Mouse (Mus musculus): Measurements from ENCODE around the gene Specc1. TPM values are rescaled to one million over a fixed set of nuclear protein-coding genes. Genes with fewer than 3 reads are reported as not detected.

Gene Specc1
- polyA plus RNA-seq, 1 experiment from 2014 or later = 9.2 TPM

DNA sequence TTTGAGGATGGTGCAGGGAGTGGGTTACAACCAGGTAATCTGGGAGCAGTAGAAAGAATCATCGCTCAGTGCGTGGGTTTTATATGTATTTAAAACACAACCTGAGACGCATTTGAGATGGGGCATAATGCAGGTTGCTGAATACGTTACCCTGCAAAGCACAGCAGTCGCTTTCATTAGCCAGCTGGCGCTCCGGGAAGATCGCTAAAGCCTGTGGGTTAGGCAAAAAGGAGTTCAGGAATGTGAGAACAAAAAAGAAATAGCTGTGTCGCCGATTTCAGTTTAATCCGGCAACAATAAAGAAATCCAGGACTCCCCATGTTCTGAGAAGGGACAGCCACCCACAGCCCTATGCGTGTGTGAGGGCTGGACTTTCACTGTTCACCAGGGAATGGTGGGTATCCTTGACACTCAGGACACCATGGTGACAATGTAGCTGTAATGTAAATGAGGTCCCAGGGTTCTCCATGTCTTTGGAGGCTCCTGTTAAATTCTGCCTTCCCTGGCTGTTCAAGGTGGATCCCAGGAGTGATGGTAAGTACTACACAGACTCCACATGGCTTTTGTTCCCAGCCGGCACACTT is 58.6 kb downstream of the Specc1 start:
- ATAC-seq (no peak), DNase-seq (ENCODE audit: low spot score) (peak; percentile 45)
- Histone ChIP-seq H3K4me3 (ENCODE audit: low read depth, low read length) (no peak overlapping the region), H3K27ac (ENCODE audit: low read depth, low read length) (no peak overlapping the region), H3K36me3 (ENCODE audit: control insufficient read depth, insufficient read depth, low read length) (no peaks in the 10 kb centered on the region), H3K4me2 (ENCODE audit: low read length) (peak overlapping the region; percentile 21; the same call in 1 of the 2 replicates), H3K27me3 (replicated peaks; ENCODE audit: control insufficient read depth, insufficient read depth, low read length) (no peaks in the 10 kb centered on the region), H3K9ac (ENCODE audit: low read length) (no peak overlapping the region), H3K4me1 (ENCODE audit: control insufficient read depth, insufficient read depth, low read length) (peaks cover 8% of the 10 kb centered on the region; the same call in 1 of the 2 replicates), H3K9me3 (replicated peaks; ENCODE audit: control insufficient read depth, low read length) (no peaks in the 10 kb centered on the region)
- WGBS = 8% methylated on average over 13 of the region's 13 CpGs

DNA sequence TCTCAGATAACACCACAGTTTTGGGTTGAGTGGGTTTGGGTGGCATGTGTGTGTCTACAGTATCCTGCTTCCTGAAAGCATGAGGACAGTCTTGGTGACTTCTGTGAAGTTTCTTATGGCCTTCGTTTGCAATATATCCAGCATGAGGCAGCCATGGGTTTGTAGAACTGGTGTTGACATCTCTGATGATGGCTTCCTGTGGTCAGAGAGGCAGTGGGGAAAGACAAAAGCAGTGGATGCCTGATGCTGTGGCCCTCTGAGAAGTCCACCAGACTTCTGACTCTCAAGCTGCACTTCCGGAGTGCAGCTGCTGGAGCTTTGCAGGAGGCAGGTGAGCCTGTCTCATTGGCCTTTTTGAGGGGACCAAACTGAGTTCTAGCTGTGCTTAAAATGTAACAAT is 60.4 kb downstream of the Specc1 start:
- no peak overlapping the region for H3K27ac ChIP-seq (ENCODE audit: low read depth, low read length)
- WGBS = 85% methylated on average over 2 of the region's 2 CpGs
- H3K27me3 ChIP-seq (replicated peaks; ENCODE audit: control insufficient read depth, insufficient read depth, low read length) = no peaks in the 10 kb centered on the region
- H3K4me3 ChIP-seq (ENCODE audit: low read depth, low read length) = no peak overlapping the region
- H3K4me1 ChIP-seq (ENCODE audit: control insufficient read depth, insufficient read depth, low read length) = peaks cover 8% of the 10 kb centered on the region; the same call in 1 of the 2 replicates
- no peak overlapping the region for H3K4me2 ChIP-seq (ENCODE audit: low read length)
- H3K36me3 ChIP-seq (ENCODE audit: control insufficient read depth, insufficient read depth, low read length) = no peaks in the 10 kb centered on the region
- H3K9me3 ChIP-seq (replicated peaks; ENCODE audit: control insufficient read depth, low read length) = no peaks in the 10 kb centered on the region
- no peak overlapping the region for H3K9ac ChIP-seq (ENCODE audit: low read length)
- no peak for DNase-seq (ENCODE audit: low spot score)
- no peak for ATAC-seq

DNA sequence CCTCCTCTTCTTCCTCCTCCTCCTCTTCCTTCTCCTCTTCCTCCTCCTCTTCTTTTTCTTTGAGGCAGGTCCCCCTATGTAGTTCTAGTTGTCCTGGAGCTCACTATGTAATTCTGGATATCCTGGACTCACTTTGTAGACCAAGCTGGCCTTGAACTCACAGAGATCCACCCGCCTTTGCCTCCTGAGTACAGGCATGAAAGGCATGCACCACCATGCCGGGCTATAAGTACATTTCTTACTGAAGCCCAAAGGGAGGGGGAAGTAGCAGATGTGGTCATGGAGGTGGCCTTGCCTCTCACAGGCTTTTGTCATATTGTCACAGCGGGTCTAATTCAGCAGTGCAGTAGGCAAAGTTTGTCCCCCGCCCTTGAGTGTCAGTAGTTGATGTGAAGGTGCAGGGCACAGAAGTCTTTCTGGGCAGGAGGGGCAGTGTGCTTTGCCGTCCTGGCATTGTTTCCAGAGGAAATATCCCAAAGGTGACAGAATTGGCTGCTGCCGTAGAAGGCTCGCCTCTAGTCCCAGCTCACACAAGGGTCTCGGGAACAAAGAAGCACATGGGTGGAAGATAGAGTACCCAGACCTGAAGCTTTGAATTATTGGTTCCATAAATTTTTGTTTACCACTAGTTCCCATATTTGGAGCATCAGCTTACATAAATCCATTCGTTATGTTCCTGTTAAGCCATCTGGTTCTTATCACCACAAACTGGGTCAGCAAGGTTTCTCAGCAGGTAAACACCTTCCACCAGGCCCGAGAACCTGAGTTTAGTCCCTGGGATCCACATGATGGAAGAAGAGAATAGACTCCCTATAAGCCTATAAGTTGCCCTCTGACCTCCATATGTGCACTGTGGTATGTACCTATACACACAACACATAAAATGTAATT is 62.0 kb downstream of the Specc1 start:
- DNase-seq (ENCODE audit: low spot score) (no peak), ATAC-seq (no peak)
- Histone ChIP-seq H3K36me3 (ENCODE audit: control insufficient read depth, insufficient read depth, low read length) (no peaks in the 10 kb centered on the region), H3K4me1 (ENCODE audit: control insufficient read depth, insufficient read depth, low read length) (peaks cover 10% of the 10 kb centered on the region; the same call in 1 of the 2 replicates), H3K9me3 (replicated peaks; ENCODE audit: control insufficient read depth, low read length) (no peaks in the 10 kb centered on the region), H3K27ac (ENCODE audit: low read depth, low read length) (no peak overlapping the region), H3K9ac (ENCODE audit: low read length) (no peak overlapping the region), H3K4me3 (ENCODE audit: low read depth, low read length) (no peak overlapping the region), H3K4me2 (ENCODE audit: low read length) (no peak overlapping the region), H3K27me3 (replicated peaks; ENCODE audit: control insufficient read depth, insufficient read depth, low read length) (no peaks in the 10 kb centered on the region)
- WGBS = 83% methylated on average over 10 of the region's 10 CpGs

DNA sequence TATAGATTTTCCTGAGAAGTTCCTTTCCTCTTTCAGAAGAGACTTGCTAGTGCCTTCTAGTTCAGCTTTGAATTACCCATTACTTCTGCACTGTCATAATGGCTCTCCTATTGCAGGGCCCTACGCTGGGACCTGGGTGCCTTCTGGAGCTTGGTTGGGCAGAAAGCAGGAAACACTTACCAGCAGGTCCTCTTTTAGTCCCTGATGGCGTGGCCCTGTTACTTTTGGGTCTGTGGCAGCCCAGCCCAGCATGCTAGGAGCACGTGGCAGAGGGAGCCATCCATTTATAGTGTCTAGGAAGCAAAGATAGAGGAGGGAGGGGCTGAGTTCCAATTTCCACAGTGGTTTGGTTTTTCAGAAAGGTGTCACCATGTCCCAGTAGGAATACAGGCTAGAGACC is 63.3 kb downstream of the Specc1 start:
- 71% methylated on average over 3 of the region's 3 CpGs for WGBS
- ATAC-seq = no peak

DNA sequence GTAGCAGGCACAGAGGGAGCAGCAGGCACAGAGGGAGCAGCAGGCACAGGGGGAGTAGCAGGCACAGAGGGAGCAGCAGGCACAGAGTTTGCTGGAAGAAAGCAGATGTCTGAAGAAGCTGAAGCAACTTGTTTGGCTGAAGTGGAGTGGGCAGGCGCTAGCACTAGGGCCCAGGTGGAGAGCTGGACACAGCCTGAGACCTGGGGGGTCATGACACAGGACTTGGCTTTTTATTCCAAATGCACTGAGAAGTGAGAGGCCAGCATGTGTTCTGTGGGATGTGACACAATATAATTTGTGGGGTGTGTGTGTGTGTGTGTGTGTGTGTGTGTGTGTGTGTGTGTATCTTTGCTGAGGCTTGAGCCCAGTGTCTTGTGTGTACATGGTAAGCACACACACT is 64.3 kb downstream of the Specc1 start:
- Histone ChIP-seq H3K27me3 (replicated peaks; ENCODE audit: control insufficient read depth, insufficient read depth, low read length) (no peaks in the 10 kb centered on the region), H3K36me3 (ENCODE audit: control insufficient read depth, insufficient read depth, low read length) (no peaks in the 10 kb centered on the region), H3K4me1 (ENCODE audit: control insufficient read depth, insufficient read depth, low read length) (peaks cover 16% of the 10 kb centered on the region; the same call in 1 of the 2 replicates), H3K27ac (ENCODE audit: low read depth, low read length) (no peak overlapping the region), H3K4me3 (ENCODE audit: low read depth, low read length) (no peak overlapping the region), H3K4me2 (ENCODE audit: low read length) (no peak overlapping the region), H3K9me3 (replicated peaks; ENCODE audit: control insufficient read depth, low read length) (no peaks in the 10 kb centered on the region), H3K9ac (ENCODE audit: low read length) (no peak overlapping the region)
- WGBS = 86% methylated on average over 1 of the region's 1 CpGs
- ATAC-seq (no peak), DNase-seq (ENCODE audit: low spot score) (no peak)

More for the DNA sequence above, 63.3 kb downstream of the Specc1 start:
- Histone ChIP-seq H3K4me1 (ENCODE audit: control insufficient read depth, insufficient read depth, low read length) (peaks cover 20% of the 10 kb centered on the region; the same call in 1 of the 2 replicates), H3K4me2 (ENCODE audit: low read length) (no peak overlapping the region), H3K9ac (ENCODE audit: low read length) (no peak overlapping the region), H3K27me3 (replicated peaks; ENCODE audit: control insufficient read depth, insufficient read depth, low read length) (no peaks in the 10 kb centered on the region), H3K4me3 (ENCODE audit: low read depth, low read length) (no peak overlapping the region), H3K9me3 (replicated peaks; ENCODE audit: control insufficient read depth, low read length) (no peaks in the 10 kb centered on the region), H3K27ac (ENCODE audit: low read depth, low read length) (no peak overlapping the region), H3K36me3 (ENCODE audit: control insufficient read depth, insufficient read depth, low read length) (no peaks in the 10 kb centered on the region)
- DNase-seq (ENCODE audit: low spot score) = no peak

DNA sequence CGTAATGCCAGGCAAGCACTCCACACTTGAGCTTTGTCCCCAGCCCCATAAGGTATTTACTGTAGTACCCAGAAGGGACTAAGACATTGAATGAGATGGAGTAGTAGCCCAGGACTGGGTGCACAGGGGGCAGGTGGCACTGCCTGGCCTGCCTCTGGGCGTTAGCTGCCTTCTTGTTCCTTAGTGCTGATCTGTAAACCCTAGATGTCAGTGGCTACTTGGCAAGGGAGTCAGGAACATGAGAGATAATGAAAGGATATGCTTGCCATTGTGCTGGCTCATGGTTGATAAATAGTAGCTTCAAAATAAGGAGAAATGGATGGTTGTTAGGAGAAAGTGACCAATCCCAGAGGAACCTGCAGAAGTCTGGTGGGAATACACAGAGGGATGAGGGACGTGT is 65.5 kb downstream of the Specc1 start:
- no peak for ATAC-seq
- 93% methylated on average over 3 of the region's 3 CpGs for WGBS
- DNase-seq (ENCODE audit: low spot score) = no peak
- Histone ChIP-seq H3K27ac (ENCODE audit: low read depth, low read length) (no peak overlapping the region), H3K4me2 (ENCODE audit: low read length) (no peak overlapping the region), H3K9me3 (replicated peaks; ENCODE audit: control insufficient read depth, low read length) (no peaks in the 10 kb centered on the region), H3K9ac (ENCODE audit: low read length) (no peak overlapping the region), H3K36me3 (ENCODE audit: control insufficient read depth, insufficient read depth, low read length) (no peaks in the 10 kb centered on the region), H3K4me1 (ENCODE audit: control insufficient read depth, insufficient read depth, low read length) (peaks cover 20% of the 10 kb centered on the region; the same call in 1 of the 2 replicates), H3K27me3 (replicated peaks; ENCODE audit: control insufficient read depth, insufficient read depth, low read length) (no peaks in the 10 kb centered on the region), H3K4me3 (ENCODE audit: low read depth, low read length) (no peak overlapping the region)

DNA sequence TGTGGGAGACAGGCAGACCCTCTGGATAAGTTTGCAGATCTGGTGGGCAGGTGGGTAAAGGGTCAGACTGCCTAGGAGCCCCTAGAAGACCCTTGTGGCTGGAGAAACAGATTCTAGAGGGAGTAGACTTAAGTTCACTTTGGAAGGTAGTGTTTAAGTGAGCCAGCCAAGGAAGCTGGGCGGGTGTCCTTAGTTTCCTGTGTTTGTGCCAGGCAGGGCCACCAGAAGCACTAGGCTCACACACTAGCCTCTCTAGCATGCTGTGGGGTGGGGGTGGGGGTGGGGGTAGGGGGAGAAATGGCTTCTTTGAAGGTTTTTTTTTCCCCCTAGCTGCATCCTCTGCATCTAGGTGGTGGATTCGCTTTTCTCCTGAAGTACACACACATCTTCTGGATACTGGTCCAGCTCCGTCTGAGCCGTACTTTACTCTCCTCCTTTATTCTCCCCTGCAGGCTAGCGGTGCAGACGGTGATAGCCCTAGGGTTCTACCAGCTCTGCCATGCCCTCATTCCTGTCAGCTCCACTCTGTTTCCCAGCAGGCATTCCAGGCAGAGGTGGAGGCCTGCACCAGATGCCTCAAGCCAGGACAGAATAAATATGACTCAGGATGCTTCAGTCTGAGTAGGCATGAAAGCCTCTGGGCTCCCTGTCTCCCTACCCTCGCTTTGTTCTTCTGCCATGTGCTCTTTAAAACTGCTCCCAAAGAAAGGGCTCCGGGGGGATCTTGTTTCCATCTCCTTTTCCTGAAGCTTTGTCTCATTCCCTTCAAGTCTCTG is 66.3 kb downstream of the Specc1 start:
- ATAC-seq (no peak), DNase-seq (ENCODE audit: low spot score) (no peak)
- no peak overlapping the region for H3K27ac ChIP-seq (ENCODE audit: low read depth, low read length)
- H3K9me3 ChIP-seq (replicated peaks; ENCODE audit: control insufficient read depth, low read length) = no peaks in the 10 kb centered on the region
- H3K36me3 ChIP-seq (ENCODE audit: control insufficient read depth, insufficient read depth, low read length) = no peaks in the 10 kb centered on the region
- no peaks in the 10 kb centered on the region for H3K27me3 ChIP-seq (replicated peaks; ENCODE audit: control insufficient read depth, insufficient read depth, low read length)
- H3K4me1 ChIP-seq (ENCODE audit: control insufficient read depth, insufficient read depth, low read length) = peaks cover 20% of the 10 kb centered on the region; the same call in 1 of the 2 replicates
- no peak overlapping the region for H3K4me3 ChIP-seq (ENCODE audit: low read depth, low read length)
- no peak overlapping the region for H3K9ac ChIP-seq (ENCODE audit: low read length)
- 83% methylated on average over 8 of the region's 8 CpGs for WGBS
- H3K4me2 ChIP-seq (ENCODE audit: low read length) = no peak overlapping the region

DNA sequence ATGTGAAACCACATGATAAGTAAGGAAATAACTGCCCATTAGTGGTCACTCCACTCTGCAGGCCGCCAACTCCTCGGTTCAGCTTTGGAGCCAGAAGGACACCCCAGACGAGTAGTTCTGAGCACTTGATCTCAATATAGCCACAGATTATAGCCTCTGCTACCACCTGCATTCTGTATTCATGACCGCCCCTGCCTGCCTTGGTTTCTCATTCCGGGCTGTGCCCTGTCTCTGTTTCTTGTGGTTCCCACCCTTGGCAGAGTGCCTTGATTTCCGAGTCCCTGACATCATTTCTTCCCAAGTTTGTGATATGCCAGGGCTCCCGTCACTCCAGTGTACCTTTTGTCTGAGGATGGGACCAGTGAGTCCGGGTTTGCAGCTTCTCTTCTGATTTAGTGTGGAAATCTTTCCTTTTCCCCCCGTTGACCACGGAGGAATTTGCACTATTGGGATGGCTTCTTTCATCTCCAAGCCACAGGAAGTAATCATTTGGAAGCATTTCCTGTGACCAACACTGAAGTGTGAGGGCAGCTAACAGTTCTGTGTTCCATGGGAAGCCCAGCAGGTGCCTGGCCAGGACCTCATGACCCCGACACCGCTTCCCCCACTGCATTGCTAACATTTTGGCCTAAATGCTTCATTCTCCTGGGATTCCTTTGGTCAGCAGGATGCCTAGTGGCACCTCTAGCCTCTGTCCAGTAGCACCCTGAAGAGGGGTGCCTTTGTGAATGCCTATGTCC is 67.1 kb downstream of the Specc1 start:
- H3K4me2 ChIP-seq (ENCODE audit: low read length) = no peak overlapping the region
- no peak for DNase-seq (ENCODE audit: low spot score)
- no peak overlapping the region for H3K4me3 ChIP-seq (ENCODE audit: low read depth, low read length)
- H3K27ac ChIP-seq (ENCODE audit: low read depth, low read length) = no peak overlapping the region
- H3K9ac ChIP-seq (ENCODE audit: low read length) = no peak overlapping the region
- peaks cover 20% of the 10 kb centered on the region; the same call in 1 of the 2 replicates for H3K4me1 ChIP-seq (ENCODE audit: control insufficient read depth, insufficient read depth, low read length)
- 78% methylated on average over 12 of the region's 12 CpGs for WGBS
- H3K27me3 ChIP-seq (replicated peaks; ENCODE audit: control insufficient read depth, insufficient read depth, low read length) = no peaks in the 10 kb centered on the region
- ATAC-seq = no peak
- no peaks in the 10 kb centered on the region for H3K9me3 ChIP-seq (replicated peaks; ENCODE audit: control insufficient read depth, low read length)
- H3K36me3 ChIP-seq (ENCODE audit: control insufficient read depth, insufficient read depth, low read length) = no peaks in the 10 kb centered on the region
